Mouse (Mus musculus): ENCODE data around the gene Atad5.
"Not testable (repeated sequence)": the region's sequence is repeated elsewhere in the genome, so short reads cannot be mapped to it uniquely, and the experiment has no call there.

The Atad5 gene

DNA sequence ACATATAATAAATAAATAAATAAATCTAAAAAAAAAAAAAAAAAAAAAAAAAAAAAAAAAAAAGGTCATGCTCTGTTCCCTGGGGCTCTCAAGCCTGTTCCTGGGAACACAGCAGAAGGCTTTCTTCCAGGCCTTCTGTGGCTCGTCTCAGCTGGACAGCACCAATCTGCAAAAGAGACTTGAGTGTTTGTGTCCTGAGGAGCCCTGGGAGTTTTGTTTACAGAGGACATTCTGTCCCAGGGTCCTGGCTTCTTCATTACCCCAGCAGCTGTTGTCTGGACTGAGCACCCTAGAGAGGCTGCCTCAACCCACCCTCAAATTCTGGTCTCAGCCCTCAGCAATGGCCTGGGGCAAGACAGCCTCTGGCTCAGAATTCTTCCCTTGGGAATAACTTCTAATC lies 59.1 kb downstream of the Atad5 start:
- no peak for DNase-seq (ENCODE audit: low read depth in 1 of 2, low spot score in 2 of 2)

- not testable (repeated sequence) for DNase-seq (ENCODE audit: low read depth in 1 of 2, low spot score in 2 of 2)
Measured at GRCm38 (mm10) chr11:80148974-80149373, 59.8 kb downstream of the Atad5 start.

GRCm38 (mm10) chr11:80149412-80150023 lies 60.3 kb downstream of the Atad5 start:
- no peak for DNase-seq (ENCODE audit: low read depth in 1 of 2, low spot score in 2 of 2)

DNA sequence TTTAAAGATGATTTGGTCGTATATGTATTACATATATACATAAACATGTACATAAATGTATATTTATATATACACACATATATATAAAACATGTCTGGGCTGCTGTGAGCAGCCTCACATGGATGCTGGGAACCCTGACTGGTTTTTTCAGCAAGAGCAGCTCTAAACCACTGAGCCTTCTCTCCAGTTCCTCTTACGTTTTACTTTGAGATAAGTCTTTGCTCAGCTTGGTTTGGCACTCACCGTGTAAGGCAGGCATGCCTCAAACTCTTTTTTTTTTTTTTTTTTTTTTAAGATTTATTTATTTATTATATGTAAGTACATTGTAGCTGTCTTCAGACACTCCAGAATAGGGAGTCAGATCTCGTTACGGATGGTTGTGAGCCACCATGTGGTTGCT lies 61.4 kb downstream of the Atad5 start:
- DNase-seq (ENCODE audit: low read depth in 1 of 2, low spot score in 2 of 2), result no peak

GRCm38 (mm10) chr11:80151541-80151940 lies 62.3 kb downstream of the Atad5 start:
- DNase-seq (ENCODE audit: low read depth in 1 of 2, low spot score in 2 of 2), result no peak

- no peak for DNase-seq (ENCODE audit: low read depth in 1 of 2, low spot score in 2 of 2)
Measured at GRCm38 (mm10) chr11:80152376-80152775, 63.2 kb downstream of the Atad5 start.

DNA sequence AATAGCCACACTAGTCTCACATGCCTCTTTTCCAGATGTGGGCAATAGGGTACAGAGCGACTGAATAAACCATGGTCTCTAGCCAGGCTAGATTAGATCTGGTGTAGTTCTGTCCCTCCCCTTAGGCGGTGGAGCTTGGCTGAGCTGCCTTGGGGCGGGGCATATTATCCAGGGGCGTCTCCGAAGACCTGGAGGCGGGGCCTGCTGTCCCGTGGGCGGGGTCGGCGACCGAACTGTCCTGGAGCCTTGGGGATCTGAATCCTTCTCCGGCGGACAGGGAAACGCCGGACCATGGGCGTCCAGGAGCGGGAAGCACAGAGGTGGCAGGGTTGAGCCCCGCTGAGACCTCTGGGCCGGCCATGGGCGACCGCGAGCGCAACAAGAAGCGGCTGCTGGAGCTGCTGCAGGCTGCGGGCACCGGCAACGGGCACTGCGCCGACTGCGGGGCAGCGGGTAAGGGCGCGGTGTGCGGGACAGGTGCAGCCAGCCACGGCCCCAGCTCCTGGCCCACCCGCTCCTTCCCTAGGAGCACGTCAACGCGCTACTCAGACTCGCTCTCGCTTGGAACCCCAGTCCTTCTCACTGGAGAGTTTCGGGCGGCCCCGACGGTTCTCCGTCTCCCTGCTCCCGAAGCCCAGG lies 64.8 kb downstream of the Atad5 start, which contains the start of gene Adap2:
Gene Adap2 (plus strand): TSS at position 249 of the 639 bp plus-strand sequence.
- peak; percentile 77 to 90 for DNase-seq (ENCODE audit: low read depth in 1 of 2, low spot score in 2 of 2)

DNA sequence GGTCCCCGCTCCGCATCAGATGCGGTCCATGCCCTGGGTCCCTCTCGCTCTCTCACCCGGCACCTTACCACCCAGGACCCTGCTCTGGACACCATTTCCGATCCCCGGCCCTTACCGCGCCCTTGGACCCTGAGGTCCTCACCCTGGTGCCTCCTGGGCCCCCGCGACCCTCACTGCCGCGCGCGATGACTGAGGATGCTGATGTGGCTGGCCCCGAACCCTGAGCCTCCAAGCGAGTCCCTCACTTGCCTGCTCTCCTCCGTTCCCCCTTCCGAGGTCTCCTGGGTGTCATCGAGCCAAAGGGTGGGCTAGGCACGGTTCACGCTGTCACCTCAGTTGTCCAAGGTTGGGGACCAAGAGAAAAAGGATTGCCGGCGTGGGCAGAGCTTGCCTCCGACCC lies 65.3 kb downstream of the Atad5 start:
- DNase-seq (ENCODE audit: low read depth in 1 of 2, low spot score in 2 of 2), result no peak

- DNase-seq (ENCODE audit: low read depth in 1 of 2, low spot score in 2 of 2), result peak in 1 of 2 experiments; percentile 27
Measured at GRCm38 (mm10) chr11:80155541-80155940, 66.3 kb downstream of the Atad5 start.

DNA sequence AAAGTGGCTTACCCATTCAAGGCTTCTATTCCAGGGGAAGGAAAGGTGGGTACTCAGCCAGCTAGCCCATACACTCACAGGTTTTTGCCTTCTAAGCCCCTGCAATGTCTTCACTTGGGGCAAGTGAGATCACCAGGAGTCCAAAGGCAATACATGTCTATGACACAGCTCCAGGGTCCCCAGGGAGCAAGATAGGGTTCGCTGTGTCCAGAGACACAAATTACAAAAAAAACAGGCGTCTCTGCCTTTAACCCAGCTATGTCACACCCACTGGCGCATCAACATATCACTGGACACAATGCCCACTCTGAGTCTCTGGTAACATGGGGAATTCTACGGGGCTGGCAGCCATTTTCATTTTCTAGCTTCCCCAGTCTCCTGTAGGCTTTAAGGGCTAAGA lies 66.8 kb downstream of the Atad5 start:
- DNase-seq (ENCODE audit: low read depth in 1 of 2, low spot score in 2 of 2), result no peak

- no peak for DNase-seq (ENCODE audit: low read depth in 1 of 2, low spot score in 2 of 2)
Measured at GRCm38 (mm10) chr11:80156841-80157240, 67.6 kb downstream of the Atad5 start.

DNA sequence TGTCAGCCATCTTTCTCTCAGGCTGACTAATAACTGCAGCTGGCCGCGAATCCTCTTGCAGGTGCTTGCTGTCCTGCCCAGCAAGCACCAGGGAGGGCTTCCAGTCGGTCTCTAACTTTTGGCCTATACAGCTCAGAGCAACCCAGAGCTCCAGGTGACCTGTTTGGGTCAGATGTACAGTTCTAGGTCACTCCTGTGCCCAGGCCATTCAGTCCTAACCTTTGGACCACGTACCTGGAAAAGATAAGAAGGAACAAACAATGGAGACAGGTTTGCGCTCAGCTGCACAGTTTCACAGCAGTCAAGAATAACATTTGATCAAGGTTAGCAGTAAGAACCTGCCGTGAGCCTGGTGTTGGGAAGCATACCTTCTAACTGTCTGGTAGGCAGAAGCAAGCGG lies 69.8 kb downstream of the Atad5 start:
- DNase-seq (ENCODE audit: low read depth in 1 of 2, low spot score in 2 of 2), result no peak

- no peak for DNase-seq (ENCODE audit: low read depth in 1 of 2, low spot score in 2 of 2)
Measured at GRCm38 (mm10) chr11:80161041-80161440, 71.8 kb downstream of the Atad5 start.

DNA sequence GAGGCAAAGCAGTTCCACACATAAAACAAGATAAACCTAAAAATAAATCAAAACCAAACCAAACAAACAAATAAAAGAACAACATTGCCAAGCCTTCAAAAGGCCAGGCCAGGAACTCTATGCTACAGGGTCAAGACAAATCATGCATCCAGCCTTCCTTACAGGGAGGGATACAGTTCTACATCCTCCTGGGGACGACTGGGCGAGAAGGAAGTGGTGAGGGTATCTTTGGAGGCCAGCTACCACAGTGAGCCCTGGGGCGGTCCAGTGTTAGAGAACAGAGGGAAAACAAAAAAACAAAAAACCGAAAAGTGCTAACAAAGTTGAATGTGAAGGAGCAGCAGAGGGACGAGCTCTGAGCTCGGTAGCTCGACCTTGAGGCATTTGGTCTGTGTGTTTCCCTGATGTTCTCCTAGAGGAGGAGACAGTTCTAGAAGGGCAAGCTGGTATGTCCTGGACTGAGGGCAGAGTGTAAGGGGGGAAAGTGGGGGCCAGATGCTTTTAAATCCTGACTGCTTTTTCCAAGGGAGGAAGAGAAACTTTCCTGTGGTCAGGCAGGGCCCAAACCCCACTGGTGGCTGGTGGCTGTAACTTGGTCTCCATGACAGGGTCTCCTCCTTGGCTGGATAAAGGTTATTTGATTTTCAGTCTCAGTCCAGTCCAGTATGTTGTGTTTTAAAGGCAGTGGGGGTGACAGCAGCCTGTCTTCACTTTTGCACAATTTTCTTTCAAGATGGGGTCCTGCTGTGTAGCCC lies 74.3 kb downstream of the Atad5 start:
- DNase-seq (ENCODE audit: low read depth in 1 of 2, low spot score in 2 of 2), result no peak

DNA sequence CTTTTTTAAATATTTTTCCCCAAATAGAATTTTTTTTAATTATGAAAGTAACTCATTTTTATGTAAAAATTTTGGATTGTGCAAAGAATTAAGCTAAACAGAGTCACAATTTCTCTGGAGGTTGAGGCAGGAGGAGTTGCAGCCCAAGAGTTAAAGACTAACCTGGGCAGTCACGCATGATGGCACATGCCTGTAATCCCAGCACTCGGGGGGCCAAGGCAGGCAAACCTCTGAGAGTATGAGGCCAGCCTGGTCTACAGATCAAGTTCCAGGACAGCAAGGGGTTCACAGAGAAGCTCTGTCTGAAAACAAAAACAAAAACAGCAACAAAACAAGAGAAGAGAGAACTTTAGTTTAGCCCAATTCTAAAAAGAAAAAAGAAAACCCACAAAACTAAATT lies 75.0 kb downstream of the Atad5 start:
- DNase-seq (ENCODE audit: low read depth in 1 of 2, low spot score in 2 of 2), result no peak

- no peak for DNase-seq (ENCODE audit: low read depth in 1 of 2, low spot score in 2 of 2)
Measured at GRCm38 (mm10) chr11:80168121-80168520, 78.9 kb downstream of the Atad5 start.

DNA sequence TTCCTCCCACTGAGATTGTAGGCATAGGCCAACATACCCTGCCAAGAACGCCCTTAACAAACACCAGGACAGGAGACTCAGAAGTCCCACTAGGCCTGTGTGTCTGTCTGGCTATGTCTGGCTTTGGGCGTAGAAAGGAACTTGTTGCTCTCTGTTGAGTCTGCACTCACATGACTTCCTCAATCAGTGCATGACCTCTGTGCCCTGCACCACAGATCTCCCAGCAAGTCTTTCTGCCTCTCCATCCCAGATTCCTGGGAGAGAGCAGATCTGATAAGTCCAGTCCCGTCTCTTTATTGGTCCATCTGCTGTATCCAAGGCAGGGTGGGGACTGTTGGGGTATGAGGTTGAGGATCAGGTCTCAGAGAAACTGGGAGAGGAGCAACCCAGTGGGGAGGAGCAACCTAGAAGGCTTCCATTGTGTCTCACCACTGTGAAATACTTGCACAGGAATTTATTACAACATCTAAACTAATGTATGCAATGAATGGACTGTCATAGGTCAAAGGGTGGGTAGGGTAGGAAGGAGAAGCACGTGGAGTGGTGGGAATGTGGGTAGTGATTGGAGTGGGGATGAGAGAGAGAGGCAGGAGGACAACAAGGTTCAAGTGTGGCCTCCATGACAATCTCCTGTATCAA lies 79.5 kb downstream of the Atad5 start:
- peak; percentile 48 to 74 for DNase-seq (ENCODE audit: low read depth in 1 of 2, low spot score in 2 of 2)

- DNase-seq (ENCODE audit: low read depth in 1 of 2, low spot score in 2 of 2), result peak in 1 of 2 experiments; percentile 37
Measured at GRCm38 (mm10) chr11:80169629-80170028, 80.4 kb downstream of the Atad5 start.

DNA sequence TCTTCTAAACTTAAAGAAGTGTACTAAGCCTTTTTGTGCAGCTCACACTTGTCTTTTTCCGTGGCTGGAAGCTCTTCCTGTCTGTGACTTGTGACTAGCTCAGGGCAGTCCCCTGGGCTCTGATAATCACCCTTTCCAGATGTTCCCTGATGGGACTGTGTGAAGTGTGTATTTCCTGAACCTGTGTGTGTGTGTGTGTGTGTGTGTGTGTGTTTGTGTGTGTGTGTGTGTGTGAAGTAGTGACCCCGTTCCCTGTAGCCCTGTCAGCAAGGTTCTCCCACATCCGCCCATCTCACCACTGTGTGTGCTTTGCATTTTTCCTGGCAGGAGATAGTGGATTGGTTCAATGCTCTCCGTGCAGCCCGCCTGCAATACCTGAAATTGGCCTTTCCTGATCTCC lies 81.2 kb downstream of the Atad5 start:
- DNase-seq (ENCODE audit: low read depth in 1 of 2, low spot score in 2 of 2), result no peak

- no peak for DNase-seq (ENCODE audit: low read depth in 1 of 2, low spot score in 2 of 2)
Measured at GRCm38 (mm10) chr11:80171884-80172283, 82.7 kb downstream of the Atad5 start.

DNA sequence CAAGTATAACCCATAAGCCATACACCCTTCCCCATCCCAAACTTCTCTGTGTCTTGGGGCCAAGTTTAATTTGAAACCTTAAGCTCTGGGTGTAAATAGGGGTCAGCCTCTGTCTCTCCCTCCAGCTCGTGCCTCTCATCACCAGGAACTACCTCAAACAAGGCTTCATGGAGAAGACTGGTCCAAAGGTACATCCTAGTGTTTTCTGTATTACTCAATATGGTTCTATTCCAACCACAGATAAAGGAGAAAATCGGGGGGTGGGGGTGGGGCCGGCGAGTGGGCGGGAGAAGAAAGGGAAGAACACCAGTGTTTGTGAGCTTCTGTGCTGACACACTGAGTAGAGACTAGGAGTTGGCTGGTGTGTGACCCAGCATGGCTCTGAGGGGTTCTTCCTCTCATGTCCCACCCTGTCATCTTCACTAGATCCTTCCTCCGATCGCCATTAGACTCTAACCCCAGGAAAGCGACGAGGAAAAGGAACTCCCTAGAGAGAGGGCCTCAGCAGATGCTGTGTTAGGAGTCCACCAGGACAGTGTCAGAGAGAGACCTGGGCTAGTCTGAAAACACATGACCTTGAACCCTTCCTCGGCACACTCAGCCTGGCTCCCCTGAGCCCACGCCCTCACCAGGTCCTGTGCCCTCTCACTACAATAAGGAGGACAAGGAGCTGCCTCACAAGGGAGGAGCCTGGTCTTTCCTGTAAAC lies 84.9 kb downstream of the Atad5 start:
- no peak for DNase-seq (ENCODE audit: low read depth in 1 of 2, low spot score in 2 of 2)
